Mouse (Mus musculus) embryo, embryonic 11.5 days (tissue): ENCODE data around the gene Larp6.

Source experiments
- DNase-seq: peaks from one replicate; pipeline ENCODE4 v3.0.0-alpha.2; 2012; ENCODE audit warnings: low read depth, low spot score

The Larp6 gene

GRCm38 (mm10) chr9:60714191-60714590 lies 1.4 kb downstream of the Larp6 start:
- no peak for DNase-seq

DNA sequence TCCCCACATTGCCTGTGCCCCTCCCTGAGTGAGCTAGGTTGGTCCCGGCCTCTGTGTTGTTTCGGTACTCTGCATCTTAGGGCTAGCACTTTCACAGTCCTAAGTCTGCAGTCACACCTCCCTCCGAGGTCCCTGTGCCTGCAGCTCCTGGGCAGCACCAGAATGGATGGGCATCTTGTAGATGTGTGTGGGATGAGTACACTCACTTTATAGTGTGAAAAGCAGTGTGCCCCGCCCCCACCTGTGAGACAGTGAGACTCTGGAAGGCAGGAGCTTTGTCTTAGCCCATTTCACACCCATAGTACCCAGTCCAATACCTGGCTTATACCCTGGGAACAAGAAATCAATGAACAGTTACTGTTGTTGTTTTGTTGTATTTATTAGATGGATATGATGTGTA lies 2.5 kb downstream of the Larp6 start:
- no peak for DNase-seq

- no peak for DNase-seq
These were observed 3.0 kb downstream of the Larp6 start for GRCm38 (mm10) chr9:60715828-60716227.

DNA sequence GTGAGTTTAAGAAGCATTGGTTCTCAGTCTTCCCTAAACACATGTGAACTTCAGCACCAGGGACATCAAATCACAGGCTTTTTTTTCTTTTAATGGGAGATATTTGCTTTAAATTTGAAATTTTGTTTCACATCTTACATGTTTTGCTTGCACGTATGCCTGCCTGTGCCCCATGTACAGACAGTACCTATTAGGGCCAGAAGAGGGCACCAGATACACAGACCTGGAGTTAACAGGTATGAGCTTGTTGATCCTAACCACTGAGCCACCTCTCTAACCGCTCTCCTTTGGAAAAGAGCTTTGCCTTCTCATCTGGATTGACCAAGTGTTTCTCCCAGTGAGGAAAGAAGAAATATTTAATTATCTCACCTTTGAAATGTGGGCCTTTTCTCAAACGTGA lies 5.5 kb downstream of the Larp6 start:
- no peak for DNase-seq

DNA sequence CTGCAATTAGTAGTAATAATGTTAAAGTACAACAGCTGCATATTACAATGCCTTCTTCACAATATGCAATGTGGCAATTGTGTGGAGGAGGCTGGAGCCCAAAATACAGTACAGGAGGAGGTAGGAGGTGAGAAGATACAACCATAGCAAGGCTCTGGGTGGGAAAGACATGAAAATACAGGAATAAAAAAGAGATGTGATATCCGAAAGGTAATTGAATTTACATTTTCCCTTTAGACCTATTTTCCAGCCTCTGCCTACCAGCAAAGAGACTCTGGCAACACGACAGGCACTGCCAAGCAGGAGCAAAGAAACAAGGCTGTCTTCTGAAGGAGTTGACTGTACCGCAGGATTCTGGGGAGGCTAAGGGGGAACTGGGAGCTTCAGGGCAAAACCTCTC lies 6.9 kb downstream of the Larp6 start:
- DNase-seq = no peak

- no peak for DNase-seq
These were observed 12.2 kb downstream of the Larp6 start for GRCm38 (mm10) chr9:60724968-60725367.

- no peak for DNase-seq
These were observed 21.5 kb downstream of the Larp6 start for GRCm38 (mm10) chr9:60734321-60734720.

- no peak for DNase-seq
These were observed 26.3 kb downstream of the Larp6 start for GRCm38 (mm10) chr9:60739126-60739525.

DNA sequence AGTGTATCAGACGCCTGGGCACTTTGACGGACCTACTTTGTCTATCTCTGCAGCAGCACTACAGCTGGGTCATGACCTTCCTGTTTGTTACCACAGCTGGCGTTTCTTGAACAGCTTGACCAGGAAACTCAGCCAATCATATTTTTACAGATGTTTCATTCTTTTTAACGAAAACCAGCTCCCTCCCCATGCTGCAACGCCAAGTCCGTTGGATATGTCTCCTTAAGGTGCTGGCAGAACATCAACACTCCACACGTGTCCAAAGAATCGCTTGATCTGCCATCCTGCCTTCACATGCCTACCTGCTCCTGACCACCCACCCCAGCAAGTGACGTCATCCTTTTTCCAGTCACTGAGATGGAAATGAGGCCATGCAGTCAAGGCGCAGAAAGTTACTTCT lies 28.6 kb downstream of the Larp6 start:
- no peak for DNase-seq

GRCm38 (mm10) chr9:60742516-60742915 lies 29.7 kb downstream of the Larp6 start:
- DNase-seq = no peak

GRCm38 (mm10) chr9:60743180-60743900 lies 30.6 kb downstream of the Larp6 start:
- DNase-seq = no peak

GRCm38 (mm10) chr9:60744171-60744969 lies 31.6 kb downstream of the Larp6 start:
- DNase-seq = no peak

DNA sequence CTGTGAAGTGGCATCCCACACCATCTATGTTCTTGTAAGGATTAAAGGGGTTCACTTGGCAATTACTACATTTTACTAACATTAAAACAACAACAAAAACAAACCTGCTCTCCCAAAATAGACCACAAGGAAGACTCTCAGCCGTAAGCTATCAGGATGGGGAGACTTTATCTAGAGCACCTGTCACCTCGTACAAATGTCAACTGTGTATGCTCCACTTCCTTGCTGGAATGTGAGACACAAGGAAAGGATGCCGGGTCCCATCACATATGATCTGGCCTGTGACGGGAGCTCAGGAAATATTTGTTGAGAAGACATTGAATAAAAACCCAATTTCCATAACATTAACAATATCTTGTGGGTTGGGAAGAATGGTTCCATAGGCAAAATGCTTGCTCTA lies 32.2 kb downstream of the Larp6 start:
- no peak for DNase-seq

GRCm38 (mm10) chr9:60746561-60746960 lies 33.8 kb downstream of the Larp6 start:
- no peak for DNase-seq

- DNase-seq = no peak
These were observed 34.9 kb downstream of the Larp6 start for GRCm38 (mm10) chr9:60747672-60748071.

DNA sequence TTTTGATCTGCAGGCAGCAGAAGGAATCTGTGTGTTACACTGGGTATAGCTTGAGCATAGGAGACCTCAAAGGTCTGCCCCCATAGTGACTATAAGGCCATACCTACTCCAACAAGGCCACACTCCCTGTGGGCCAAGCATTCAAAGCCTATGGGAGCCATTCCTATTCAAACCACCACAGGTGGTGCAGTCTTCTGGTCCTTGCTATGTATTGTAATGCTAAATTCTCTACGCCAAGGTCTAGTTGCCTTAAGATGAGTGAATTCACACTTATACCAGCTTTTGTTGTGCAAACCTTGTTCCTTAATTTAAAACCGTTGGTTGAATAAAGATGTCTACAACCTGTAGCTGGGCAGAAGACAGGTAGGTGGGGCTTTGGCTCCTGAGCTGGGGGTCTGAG lies 35.4 kb downstream of the Larp6 start:
- DNase-seq = no peak

DNA sequence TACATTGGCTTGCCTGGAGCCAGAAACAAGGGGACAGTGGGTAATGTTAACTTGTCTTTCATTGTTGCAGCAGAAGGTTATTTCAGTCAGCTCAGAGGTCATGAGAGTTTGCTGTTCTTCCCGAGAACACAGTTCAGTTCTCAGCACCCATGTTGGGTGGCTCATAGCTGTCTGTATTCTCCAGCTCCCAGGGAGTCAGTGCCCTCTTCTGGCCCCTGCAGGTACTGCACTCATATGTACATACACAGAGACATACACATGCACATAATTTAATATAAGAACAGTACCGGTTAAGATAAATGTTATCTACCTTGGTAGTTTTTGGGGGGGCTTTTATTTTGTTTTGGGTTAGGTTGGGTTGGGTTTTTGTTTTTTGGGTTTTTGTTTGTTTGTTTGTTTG lies 36.3 kb downstream of the Larp6 start:
- DNase-seq = no peak

DNA sequence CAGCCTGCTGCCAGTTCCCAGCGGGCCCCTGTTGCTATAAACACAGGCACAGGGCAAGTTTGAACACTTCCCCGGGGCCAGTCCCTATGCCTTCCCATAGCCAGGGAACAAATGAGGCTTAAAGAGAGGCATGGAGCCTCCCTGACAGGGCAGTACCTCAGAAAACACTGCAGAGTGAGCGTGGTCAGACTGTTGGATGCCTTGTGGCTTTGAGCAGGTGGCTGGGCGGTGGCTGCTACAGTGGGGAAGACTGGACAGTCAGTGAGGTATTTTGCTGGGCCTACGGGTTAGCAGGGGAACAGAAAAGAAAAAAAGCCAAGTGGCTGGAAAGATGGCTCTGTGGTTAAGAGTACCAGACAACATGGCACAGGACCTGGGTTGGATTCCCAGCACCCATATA lies 38.3 kb downstream of the Larp6 start:
- no peak for DNase-seq

DNA sequence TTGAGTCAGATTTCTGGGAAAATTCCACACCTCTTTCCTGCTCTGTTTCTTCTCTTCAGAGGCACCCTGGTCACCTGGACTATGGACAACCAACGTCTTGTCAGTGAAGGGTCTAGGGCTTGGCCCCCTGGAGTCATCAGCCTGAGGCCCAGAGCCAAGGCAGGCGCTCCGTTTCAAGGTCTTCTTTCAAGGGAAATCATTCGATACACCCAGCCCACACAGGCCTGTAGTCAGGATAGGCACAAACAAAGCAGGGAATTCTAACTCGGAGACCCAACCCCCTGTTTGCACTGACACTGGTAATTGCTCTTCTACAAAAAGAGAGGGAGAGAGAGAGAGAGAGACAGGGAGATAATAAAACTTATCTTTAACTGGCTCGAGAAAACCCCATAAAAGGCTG lies 39.2 kb downstream of the Larp6 start:
- no peak for DNase-seq

DNA sequence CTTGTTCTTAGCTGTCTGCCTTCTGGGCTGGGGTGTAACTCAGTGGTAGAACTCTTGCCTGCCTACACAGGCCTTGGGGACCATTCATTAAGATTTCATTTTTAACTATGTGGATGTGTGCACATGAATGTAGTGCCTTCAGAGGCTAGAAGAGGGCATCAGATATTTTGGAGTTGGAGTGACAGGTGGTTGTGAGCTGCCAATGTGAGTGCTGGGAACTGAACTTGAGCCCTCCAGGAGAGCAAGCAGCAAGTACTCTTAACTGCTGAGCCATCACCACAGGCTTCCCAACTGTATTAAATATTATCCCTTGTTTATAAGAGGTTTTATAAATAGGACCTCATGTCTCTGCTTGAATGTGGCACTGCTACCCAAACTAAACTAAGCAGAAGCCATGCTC lies 39.8 kb downstream of the Larp6 start:
- DNase-seq = no peak

DNA sequence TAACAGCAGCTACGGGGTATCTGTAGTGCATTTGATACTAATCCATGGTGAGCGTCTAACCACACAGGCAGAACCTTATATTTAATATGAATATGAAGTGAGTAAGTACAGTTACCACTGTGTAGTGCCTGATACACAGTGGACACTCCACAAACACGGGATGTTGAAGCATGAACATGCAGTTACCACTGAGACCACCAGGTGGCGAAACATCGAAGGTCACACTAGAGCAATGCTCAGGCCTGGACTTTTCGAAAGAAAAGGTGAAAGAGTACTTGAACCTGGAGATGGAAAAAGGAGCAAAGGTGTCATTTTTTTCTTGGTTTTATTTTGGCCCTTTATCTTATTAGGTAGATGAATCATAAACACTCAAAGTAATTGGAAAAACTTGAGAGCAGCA lies 43.5 kb downstream of the Larp6 start:
- peak; percentile 48 for DNase-seq

DNA sequence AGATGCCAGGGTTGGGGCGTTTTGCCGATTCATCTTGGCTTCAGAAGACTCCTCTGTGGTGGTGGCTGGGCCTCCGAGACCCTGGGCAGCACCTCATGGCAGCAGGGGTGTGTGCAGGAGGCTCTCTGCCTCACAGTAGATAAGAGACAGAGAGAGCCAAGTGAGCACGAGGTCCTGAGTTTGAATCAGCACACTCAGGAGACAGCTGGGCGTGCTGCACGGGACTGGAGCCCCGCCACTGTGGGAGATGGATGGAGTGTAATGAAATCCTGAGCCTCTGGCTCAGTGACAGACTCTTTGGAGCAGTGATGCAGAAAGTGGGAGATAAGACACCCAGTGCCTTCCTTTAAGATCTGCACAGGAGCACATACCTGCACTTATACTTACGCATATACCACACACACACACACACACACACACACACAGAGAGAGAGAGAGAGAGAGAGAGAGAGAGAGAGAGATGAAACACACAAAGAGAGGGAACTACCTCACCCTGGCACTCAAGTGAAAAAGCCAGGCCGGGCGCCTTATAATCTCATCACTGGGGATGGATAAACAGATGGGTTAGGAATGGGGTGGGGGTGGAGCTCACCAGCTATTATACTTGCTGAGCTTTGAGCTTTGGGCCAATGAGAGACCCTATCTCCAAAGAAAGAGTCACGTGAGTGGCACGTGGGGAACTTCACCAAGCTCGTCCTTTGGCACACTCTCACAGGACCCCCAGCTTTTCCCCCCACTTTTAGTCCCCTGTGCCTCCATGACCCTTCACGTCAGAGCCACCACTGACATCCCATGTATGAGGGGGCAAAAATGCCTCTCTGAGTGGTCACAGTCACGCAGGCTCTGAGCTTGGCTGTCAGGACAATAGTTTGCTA lies 44.3 kb downstream of the Larp6 start:
- no peak for DNase-seq
